Mouse (Mus musculus): ENCODE results near the gene Sbds. TPM values are rescaled to one million over a fixed set of nuclear protein-coding genes. Genes with fewer than 3 reads are reported as not detected.

Sbds gene
- polyA plus RNA-seq, 1 experiment: 43.2 TPM

DNA sequence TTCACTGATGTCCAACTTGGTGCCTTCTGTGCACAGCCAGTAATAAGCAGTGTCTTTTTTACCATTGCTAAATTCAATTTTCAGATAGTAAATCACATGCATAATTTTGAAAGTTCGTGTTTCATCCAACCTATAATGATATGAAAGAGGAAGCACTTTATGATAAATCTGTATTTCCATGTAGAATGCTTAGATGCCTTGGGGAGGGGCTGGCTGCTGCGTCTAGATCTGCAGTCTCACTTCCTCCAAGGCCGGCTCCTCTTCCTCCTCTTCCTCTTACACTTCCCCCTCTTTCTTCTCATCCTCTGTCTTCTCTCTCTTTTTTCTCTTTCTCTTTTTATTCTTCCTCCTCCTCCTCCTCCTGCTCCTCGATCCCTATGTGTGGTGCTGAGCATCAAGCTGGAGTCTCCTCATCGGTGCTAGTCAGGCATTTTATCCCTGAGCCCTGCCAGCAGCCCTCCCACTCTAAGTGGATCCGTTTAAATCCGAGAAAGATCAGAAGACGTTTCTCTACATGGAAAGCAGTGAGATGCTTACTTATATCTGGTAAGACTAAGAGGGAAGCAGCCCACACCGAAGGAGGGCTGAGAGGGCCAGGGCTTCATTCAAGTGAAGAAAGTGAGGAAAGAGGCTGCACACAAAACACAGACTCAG lies 27.9 kb upstream of the Sbds start:
- H3ac ChIP-seq (ENCODE audit: control insufficient read depth, insufficient read length, low read depth): no peak overlapping the region
- no peaks in the 10 kb centered on the region for H3K79me3 ChIP-seq (ENCODE audit: low read depth)
- TF ChIP-seq FOSL1 (IDR thresholded peaks at IDR 0.05; ENCODE audit: insufficient read depth, low read length, poor library complexity, severe bottlenecking) (no peak), USF1 (IDR thresholded peaks at IDR 0.05; ENCODE audit: low read depth) (no peak), MAX (IDR thresholded peaks at IDR 0.05) (no peak)
- no peaks in the 10 kb centered on the region for H3K79me2 ChIP-seq (ENCODE audit: control insufficient read depth, insufficient read depth)
- H3K36me3 ChIP-seq (ENCODE audit: control insufficient read depth, insufficient read depth): peaks cover 44% of the 10 kb centered on the region
- no peak overlapping the region for H3K4me3 ChIP-seq (ENCODE audit: insufficient read depth, poor library complexity, severe bottlenecking)
- H3K27me3 ChIP-seq (ENCODE audit: control insufficient read depth, insufficient read depth, insufficient read length): no peaks in the 10 kb centered on the region

DNA sequence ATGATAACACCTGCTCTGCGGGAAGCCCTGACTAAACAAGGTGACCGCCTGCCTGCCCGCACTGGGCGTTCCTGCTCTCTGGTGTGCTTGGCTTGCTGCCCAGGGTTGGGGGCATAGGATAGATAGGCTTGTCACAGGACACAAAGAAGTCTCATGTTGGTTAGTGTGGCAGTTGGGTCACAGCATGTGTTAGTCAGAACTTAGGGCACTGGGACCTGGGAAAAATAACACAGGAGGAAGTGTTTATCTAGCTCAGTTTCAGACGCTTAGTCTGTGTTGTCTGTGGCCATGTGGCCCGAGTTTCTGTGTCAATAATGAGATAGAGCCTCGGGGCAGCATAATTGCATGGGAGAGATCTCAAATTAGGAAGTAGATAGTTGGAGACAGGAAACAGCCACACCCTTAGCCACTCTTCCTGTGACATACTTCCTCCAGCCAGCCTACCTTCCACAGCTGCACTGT lies 22.7 kb upstream of the Sbds start:
- H3K36me3 ChIP-seq (ENCODE audit: control insufficient read depth, insufficient read depth): peaks cover 50% of the 10 kb centered on the region
- no peaks in the 10 kb centered on the region for H3K79me3 ChIP-seq (ENCODE audit: low read depth)
- no peak overlapping the region for H3K4me3 ChIP-seq (ENCODE audit: insufficient read depth, poor library complexity, severe bottlenecking)
- TF ChIP-seq FOSL1 (IDR thresholded peaks at IDR 0.05; ENCODE audit: insufficient read depth, low read length, poor library complexity, severe bottlenecking) (no peak), CEBPB (IDR thresholded peaks at IDR 0.05; ENCODE audit: low read depth) (no peak), USF1 (IDR thresholded peaks at IDR 0.05; ENCODE audit: low read depth) (no peak), MYOG (IDR thresholded peaks at IDR 0.05; ENCODE audit: control insufficient read depth, extremely low read depth, insufficient read length) (no peak), MAX (IDR thresholded peaks at IDR 0.05) (no peak), CTCF (IDR thresholded peaks at IDR 0.05; ENCODE audit: control insufficient read depth, insufficient read depth, insufficient read length) (no peak), MYOD1 (IDR thresholded peaks at IDR 0.05; ENCODE audit: control insufficient read depth, insufficient read length, low read depth) (no peak)
- H3K79me2 ChIP-seq (ENCODE audit: control insufficient read depth, insufficient read depth): no peaks in the 10 kb centered on the region
- no peak overlapping the region for H3ac ChIP-seq (ENCODE audit: control insufficient read depth, insufficient read length, low read depth)
- H3K27me3 ChIP-seq (ENCODE audit: control insufficient read depth, insufficient read depth, insufficient read length): no peaks in the 10 kb centered on the region

DNA sequence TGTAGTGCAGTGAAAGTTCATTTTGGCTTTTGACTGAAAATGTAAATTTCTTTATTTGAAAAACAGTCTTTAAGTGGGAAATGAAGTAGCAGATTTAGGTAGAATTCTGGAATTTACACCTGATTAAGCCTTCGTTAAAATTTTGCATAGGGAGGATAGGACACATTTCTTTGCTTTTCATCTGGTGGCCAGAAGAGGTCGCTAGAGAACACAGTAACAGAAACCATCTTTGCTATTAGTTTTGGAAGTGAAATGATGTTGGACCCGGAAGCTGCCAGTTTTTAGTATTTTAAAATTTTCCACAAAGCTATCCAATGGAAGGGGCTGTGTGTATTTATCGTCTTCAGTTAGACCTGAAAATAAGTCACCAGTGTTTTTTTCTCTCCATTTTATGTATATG lies 20.2 kb upstream of the Sbds start:
- TF ChIP-seq MYOD1 (IDR thresholded peaks at IDR 0.05; ENCODE audit: control insufficient read depth, insufficient read length, low read depth): no peak
- no peak for TF ChIP-seq MYOG (IDR thresholded peaks at IDR 0.05; ENCODE audit: control insufficient read depth, extremely low read depth, insufficient read length)
- no peak for TF ChIP-seq USF1 (IDR thresholded peaks at IDR 0.05; ENCODE audit: low read depth)
- no peak for TF ChIP-seq FOSL1 (IDR thresholded peaks at IDR 0.05; ENCODE audit: insufficient read depth, low read length, poor library complexity, severe bottlenecking)
- TF ChIP-seq CEBPB (IDR thresholded peaks at IDR 0.05; ENCODE audit: low read depth): no peak
- TF ChIP-seq CTCF (IDR thresholded peaks at IDR 0.05; ENCODE audit: control insufficient read depth, insufficient read depth, insufficient read length): no peak
- no peak for TF ChIP-seq MAX (IDR thresholded peaks at IDR 0.05)
- H3K4me3 ChIP-seq (ENCODE audit: insufficient read depth, poor library complexity, severe bottlenecking): no peak overlapping the region
- H3K79me2 ChIP-seq (ENCODE audit: control insufficient read depth, insufficient read depth): no peaks in the 10 kb centered on the region
- no peaks in the 10 kb centered on the region for H3K79me3 ChIP-seq (ENCODE audit: low read depth)
- H3K27me3 ChIP-seq (ENCODE audit: control insufficient read depth, insufficient read depth, insufficient read length): no peaks in the 10 kb centered on the region
- H3K36me3 ChIP-seq (ENCODE audit: control insufficient read depth, insufficient read depth): peaks cover 35% of the 10 kb centered on the region
- H3ac ChIP-seq (ENCODE audit: control insufficient read depth, insufficient read length, low read depth): no peak overlapping the region

DNA sequence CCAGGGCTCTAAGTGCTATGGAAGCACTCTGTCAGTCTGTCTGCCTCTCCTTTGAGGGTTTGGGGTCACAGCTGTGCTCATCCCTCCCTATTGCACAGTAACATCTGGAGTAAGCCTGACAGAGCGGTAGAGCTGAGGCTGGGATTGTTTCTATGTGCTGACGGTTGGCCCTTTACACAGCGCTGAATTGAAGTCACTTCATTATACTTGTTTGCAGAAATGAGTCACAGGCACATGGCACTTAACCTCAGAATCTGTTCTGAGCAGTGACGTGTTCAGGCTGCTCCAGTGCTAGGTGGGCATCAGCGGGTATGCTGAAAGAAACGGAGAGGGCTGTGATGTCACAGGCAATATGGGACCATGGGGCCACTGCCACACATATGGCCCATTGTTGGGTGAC lies 17.7 kb upstream of the Sbds start:
- Histone ChIP-seq H3K4me3 (ENCODE audit: insufficient read depth, poor library complexity, severe bottlenecking) (no peak overlapping the region), H3K79me2 (ENCODE audit: control insufficient read depth, insufficient read depth) (no peaks in the 10 kb centered on the region), H3ac (ENCODE audit: control insufficient read depth, insufficient read length, low read depth) (no peak overlapping the region), H3K79me3 (ENCODE audit: low read depth) (no peaks in the 10 kb centered on the region), H3K27me3 (ENCODE audit: control insufficient read depth, insufficient read depth, insufficient read length) (no peaks in the 10 kb centered on the region), H3K36me3 (ENCODE audit: control insufficient read depth, insufficient read depth) (peaks cover 29% of the 10 kb centered on the region)
- TF ChIP-seq MYOD1 (IDR thresholded peaks at IDR 0.05; ENCODE audit: control insufficient read depth, insufficient read length, low read depth) (no peak), USF1 (IDR thresholded peaks at IDR 0.05; ENCODE audit: low read depth) (no peak), MYOG (IDR thresholded peaks at IDR 0.05; ENCODE audit: control insufficient read depth, extremely low read depth, insufficient read length) (no peak), CEBPB (IDR thresholded peaks at IDR 0.05; ENCODE audit: low read depth) (no peak), CTCF (IDR thresholded peaks at IDR 0.05; ENCODE audit: control insufficient read depth, insufficient read depth, insufficient read length) (no peak), MAX (IDR thresholded peaks at IDR 0.05) (no peak), FOSL1 (IDR thresholded peaks at IDR 0.05; ENCODE audit: insufficient read depth, low read length, poor library complexity, severe bottlenecking) (no peak)

DNA sequence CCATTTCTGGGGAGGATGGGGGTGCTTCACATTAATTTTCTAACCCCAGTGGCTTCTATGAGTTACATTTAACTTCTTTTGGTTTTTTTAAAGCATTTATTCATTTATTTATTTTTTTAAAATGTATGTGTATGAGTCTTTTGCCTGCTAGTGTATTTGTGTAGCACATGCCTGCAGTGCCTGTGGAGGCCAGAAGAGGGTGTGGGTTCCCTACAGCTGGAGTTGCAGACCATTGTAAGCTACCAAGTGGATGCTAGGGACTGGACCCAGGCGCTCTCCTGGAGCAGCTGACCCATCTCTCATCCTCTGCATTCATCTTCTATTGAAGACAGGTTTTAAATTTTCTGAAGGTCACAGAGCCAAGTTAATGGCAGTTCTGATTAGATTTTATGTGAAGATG lies 17.0 kb upstream of the Sbds start:
- Histone ChIP-seq H3ac (ENCODE audit: control insufficient read depth, insufficient read length, low read depth) (no peak overlapping the region), H3K79me2 (ENCODE audit: control insufficient read depth, insufficient read depth) (no peaks in the 10 kb centered on the region), H3K79me3 (ENCODE audit: low read depth) (no peaks in the 10 kb centered on the region), H3K4me3 (ENCODE audit: insufficient read depth, poor library complexity, severe bottlenecking) (no peak overlapping the region), H3K27me3 (ENCODE audit: control insufficient read depth, insufficient read depth, insufficient read length) (no peaks in the 10 kb centered on the region), H3K36me3 (ENCODE audit: control insufficient read depth, insufficient read depth) (peaks cover 27% of the 10 kb centered on the region)
- no peak for TF ChIP-seq CTCF (IDR thresholded peaks at IDR 0.05; ENCODE audit: control insufficient read depth, insufficient read depth, insufficient read length)
- no peak for TF ChIP-seq USF1 (IDR thresholded peaks at IDR 0.05; ENCODE audit: low read depth)
- no peak for TF ChIP-seq CEBPB (IDR thresholded peaks at IDR 0.05; ENCODE audit: low read depth)

DNA sequence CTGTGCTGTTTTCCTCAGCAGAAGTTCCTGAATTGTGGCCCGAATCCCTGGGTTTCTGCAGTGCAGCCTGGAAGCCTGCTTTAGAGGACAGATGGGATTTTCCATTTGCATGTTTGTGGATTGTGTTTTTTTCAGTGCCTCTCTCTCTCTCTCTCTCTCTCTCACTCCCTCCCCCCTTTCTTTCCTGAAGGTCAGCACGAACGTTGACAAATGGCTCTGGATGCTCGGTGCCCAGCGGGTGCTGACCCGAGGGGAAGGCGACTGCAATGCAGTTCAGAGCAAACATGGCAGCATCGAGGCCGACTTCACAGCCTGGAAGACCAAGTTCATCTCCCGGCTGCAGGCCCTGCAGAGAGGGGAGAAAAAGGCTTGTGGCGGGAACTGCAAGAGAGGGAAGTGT lies 13.6 kb upstream of the Sbds start:
- no peak for TF ChIP-seq MAX (IDR thresholded peaks at IDR 0.05)
- no peak for TF ChIP-seq MYOG (IDR thresholded peaks at IDR 0.05; ENCODE audit: control insufficient read depth, extremely low read depth, insufficient read length)
- no peak for TF ChIP-seq CTCF (IDR thresholded peaks at IDR 0.05; ENCODE audit: control insufficient read depth, insufficient read depth, insufficient read length)
- TF ChIP-seq USF1 (IDR thresholded peaks at IDR 0.05; ENCODE audit: low read depth): no peak
- TF ChIP-seq MYOD1 (IDR thresholded peaks at IDR 0.05; ENCODE audit: control insufficient read depth, insufficient read length, low read depth): no peak
- no peak for TF ChIP-seq CEBPB (IDR thresholded peaks at IDR 0.05; ENCODE audit: low read depth)
- TF ChIP-seq FOSL1 (IDR thresholded peaks at IDR 0.05; ENCODE audit: insufficient read depth, low read length, poor library complexity, severe bottlenecking): no peak
- peaks cover 24% of the 10 kb centered on the region for H3K36me3 ChIP-seq (ENCODE audit: control insufficient read depth, insufficient read depth)
- H3ac ChIP-seq (ENCODE audit: control insufficient read depth, insufficient read length, low read depth): no peak overlapping the region
- no peaks in the 10 kb centered on the region for H3K79me2 ChIP-seq (ENCODE audit: control insufficient read depth, insufficient read depth)
- peaks cover 1% of the 10 kb centered on the region for H3K79me3 ChIP-seq (ENCODE audit: low read depth)
- H3K4me3 ChIP-seq (ENCODE audit: insufficient read depth, poor library complexity, severe bottlenecking): no peak overlapping the region
- no peaks in the 10 kb centered on the region for H3K27me3 ChIP-seq (ENCODE audit: control insufficient read depth, insufficient read depth, insufficient read length)
